Mouse (Mus musculus): Measurements from ENCODE around the gene Gm36210.
"Not testable (repeated sequence)": the region's sequence is repeated elsewhere in the genome, so short reads cannot be mapped to it uniquely, and the experiment has no call there.

DNA sequence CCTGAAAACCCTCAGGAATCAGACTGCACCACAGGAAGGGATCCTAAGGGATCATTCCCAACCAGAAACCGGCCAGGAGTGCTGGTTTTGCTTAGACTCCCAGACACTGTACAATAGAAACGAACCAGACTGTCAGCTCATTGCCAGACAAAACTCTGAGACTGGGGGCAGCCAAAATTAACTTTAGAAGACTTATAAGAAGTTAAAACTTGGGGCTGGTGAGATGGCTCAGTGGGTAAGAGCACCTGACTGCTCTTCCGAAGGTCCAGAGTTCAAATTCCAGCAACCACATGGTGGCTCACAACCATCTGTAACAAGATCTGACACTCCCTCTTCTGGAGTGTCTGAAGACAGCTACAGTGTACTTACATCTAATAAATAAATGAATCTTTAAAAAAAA, 45.4 kb downstream of the Gm36210 start:
- not testable (repeated sequence) for TF ChIP-seq CTCF (IDR thresholded peaks at IDR 0.05; ENCODE audit: extremely low read depth, insufficient read depth, insufficient read length, insufficient replicate concordance); POLR2A (IDR thresholded peaks at IDR 0.05; ENCODE audit: low read depth, low read length)
